Mouse (Mus musculus) inflammation-experienced regulatory T-cells (primary cell): ENCODE data around the gene 3110001I22Rik. TPM values are rescaled to one million over a fixed set of nuclear protein-coding genes. Genes with fewer than 3 reads are reported as not detected.

Experiments
- polyA plus RNA-seq, 2 experiments: library from polyadenylated mRNA; unstranded; fragments of 100-300 nt; shearing (Covaris generic); gene quantifications; one replicate each; pipeline ENCODE4 v1.2.1; 2017

Gene 3110001I22Rik
- 10 to 100 TPM; 11.3 to 12.6 TPM for polyA plus RNA-seq

DNA sequence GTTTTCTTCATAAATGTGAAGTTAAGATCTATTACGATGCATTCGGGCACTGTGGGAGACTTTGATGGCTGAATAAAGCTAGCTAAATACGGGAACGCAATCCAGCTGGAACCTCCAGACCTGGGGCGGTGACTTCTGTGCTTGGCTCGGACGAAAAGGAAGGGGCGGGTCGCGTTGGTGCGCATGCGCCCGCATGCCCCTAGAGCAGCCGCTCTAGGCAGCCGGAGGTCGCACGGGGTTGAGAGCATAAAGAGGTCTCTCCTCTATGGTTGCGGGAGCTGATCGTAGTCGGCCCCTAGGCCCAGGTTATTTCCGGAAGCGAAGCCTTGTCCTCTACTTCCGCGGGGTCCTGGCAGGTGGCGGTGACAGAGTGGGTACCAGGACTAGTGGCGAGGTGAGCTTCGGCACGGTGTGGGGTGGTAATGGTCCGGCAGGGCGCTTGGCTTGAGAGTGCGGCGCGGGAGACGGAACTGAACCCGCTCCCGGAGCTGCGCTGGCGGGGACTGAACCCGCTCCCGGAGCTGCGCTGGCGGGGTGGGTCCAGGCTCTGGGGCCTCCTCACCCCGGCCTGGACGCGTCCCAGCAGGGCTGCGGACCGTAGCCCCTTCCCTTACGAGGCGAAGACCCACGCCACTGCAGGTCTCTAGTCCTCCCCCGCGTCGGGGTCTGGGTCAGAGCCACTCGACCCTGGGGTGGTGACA, at the start of gene 3110001I22Rik, which contains the start of gene Bfar:
TSS of gene 3110001I22Rik (plus strand) at position 245 of the 701 bp plus-strand sequence.
TSS of gene Bfar (plus strand) at position 174 of the 701 bp plus-strand sequence.

DNA sequence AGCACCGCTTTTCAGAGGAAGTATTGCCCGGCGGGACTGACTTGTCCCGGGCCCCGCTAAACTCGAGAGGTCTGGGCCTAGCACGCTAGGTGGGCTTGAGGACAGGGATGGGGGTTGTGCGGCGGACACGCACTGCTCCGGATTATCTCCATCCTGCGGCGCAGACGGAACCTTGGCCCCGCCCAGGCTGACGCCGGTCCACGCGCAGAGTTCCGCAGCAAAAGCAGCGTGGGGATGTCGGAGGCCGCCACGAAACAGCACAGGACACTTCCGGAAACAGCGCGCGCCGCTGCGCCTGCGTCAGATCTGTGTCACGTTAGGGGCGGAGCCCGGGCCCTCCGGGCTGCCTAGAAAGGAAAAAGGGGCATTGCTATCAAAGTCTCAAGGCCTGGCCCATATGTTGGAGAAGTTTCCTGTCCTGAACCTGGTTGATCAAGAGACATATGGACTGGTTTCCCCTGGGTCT, 3.8 kb upstream of the 3110001I22Rik start, which contains the start of gene Parn:
TSS of gene Parn (minus strand) at position 293 of the 466 bp plus-strand sequence.

Other genes starting within 250 kb of the 3110001I22Rik start
- gene Parn, start 3.8 kb upstream of the 3110001I22Rik start, polyA plus RNA-seq = 10 to 100 TPM; 50.8 to 53.7 TPM
- 10 to 100 TPM; 55.7 to 64.6 TPM for gene Bfar, start 71 bp upstream of the 3110001I22Rik start, polyA plus RNA-seq
- gene Pla2g10, start 59.1 kb downstream of the 3110001I22Rik start, polyA plus RNA-seq = 1 to 10 TPM in 1 of 2 experiments, under 1 TPM in 1; 0.52 to 2.7 TPM
- 10 to 100 TPM; 35.7 to 43.4 TPM for gene Rrn3, start 108.8 kb downstream of the 3110001I22Rik start, polyA plus RNA-seq
- 100 to 1,000 TPM; 126 to 181 TPM for gene Ntan1, start 146.9 kb downstream of the 3110001I22Rik start, polyA plus RNA-seq
- gene Pdxdc1, start 231.2 kb downstream of the 3110001I22Rik start, polyA plus RNA-seq = 10 to 100 TPM; 50.2 to 51.5 TPM
- 1 to 10 TPM in 1 of 2 experiments, under 1 TPM in 1; 0.66 to 3.4 TPM for gene Mpv17l, start 231.2 kb downstream of the 3110001I22Rik start, polyA plus RNA-seq